Mouse (Mus musculus): ENCODE measurements around the gene Hrct1.

Hrct1 gene

DNA sequence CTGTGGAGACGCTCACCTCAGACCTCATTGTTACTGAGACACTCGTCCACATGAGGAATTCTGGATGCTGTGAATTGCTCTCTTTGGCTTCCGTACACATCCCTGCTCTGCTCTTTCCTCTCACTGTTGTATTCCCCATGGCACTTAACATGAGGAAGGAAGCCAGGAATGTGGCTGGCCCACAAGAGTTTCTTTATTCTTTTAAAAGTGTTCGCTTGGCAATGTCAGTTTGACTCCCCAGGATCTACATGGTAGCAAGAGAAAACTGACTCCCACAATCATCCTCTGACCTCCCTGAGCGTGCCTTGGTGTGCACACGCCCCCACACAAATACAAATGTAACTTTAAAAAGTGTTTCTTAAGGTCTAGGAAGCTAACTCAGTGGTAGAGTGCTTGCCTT is 44.6 kb downstream of the Hrct1 start:
- no peak for DNase-seq (ENCODE audit: low spot score in 2 of 2)

DNA sequence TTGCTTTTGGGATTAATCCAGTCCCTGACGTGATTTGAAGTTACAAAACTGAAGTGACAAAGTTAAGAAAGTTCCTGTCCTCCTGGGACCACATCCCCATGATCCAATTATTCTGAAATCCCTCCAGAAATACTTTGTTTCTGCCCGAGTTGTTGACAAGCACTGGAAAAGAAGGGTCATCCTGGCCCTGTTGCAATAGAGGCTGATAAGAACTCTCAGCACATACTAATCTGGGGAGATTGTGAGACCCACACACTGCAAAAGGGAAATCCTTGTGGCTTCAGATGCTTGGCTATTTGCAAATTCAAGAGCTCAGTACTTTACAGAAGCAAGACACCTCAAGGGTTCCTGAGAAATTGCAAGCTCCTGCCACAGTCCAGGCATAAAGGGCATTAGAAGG is 45.3 kb downstream of the Hrct1 start:
- no peak for DNase-seq (ENCODE audit: low spot score in 2 of 2)
